Mouse (Mus musculus): ENCODE data around the gene Cfap73. TPM values are rescaled to one million over a fixed set of nuclear protein-coding genes. Genes with fewer than 3 reads are reported as not detected.
A peak's percentile ranks its signal among the peaks of the same experiment; 100 is the strongest.

Cfap73 gene
- total and polyA plus RNA-seq, 3 experiments = 0.26 TPM; not detected in 2

DNA sequence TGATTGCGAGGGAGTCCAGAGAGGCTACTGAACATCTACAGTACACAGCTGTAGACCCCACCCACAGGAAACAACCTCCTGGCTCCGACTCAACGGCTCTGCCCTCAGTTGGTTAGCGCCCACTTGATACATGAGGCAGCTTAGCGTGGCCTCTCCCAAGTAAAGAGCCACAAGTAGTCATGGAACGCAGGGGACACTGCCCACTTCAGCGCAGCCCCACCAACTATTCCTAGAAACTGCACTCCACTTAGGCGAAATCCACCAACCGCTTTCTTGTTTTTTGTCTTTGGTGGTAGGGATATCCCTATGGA lies 46.5 kb downstream of the Cfap73 start:
- in situ Hi-C loops (cut with MboI; ENCODE audit: low pct_ligation_motif_present, low pct_unique_long_range_greater_than_20kb, low sequenced_read_pairs) = no loop called here
- Histone ChIP-seq H3K4me2 (ENCODE audit: insufficient read depth, low read depth, poor library complexity, severe bottlenecking) (peak overlapping the region; percentile 89), H3K27me3 (replicated peaks) (peaks cover 10% of the 10 kb centered on the region), H3K9ac (ENCODE audit: insufficient read depth, low read depth) (no peak overlapping the region), H3K4me3 (replicated peaks in 1 of 3; ENCODE audit: low read depth in 2 of 3, low read length in 2 of 3, poor library complexity in 1 of 3) (peak overlapping the region in 1 of 3 experiments; percentile 75), H3K27ac (ENCODE audit: insufficient read depth, low read depth) (no peak overlapping the region), H3K9me3 (replicated peaks; ENCODE audit: low read length) (peaks cover 4% of the 10 kb centered on the region), H3K36me3 (replicated peaks in 1 of 2; ENCODE audit: control insufficient read depth in 1 of 2, insufficient read depth in 1 of 2, low read length in 1 of 2) (peaks cover 0 to 8% of the 10 kb centered on the region in 2 experiments), H3K4me1 (ENCODE audit: control insufficient read depth in 1 of 2, insufficient read depth in 2 of 2) (peaks cover 7 to 51% of the 10 kb centered on the region in 2 experiments), H3K79me2 (replicated peaks; ENCODE audit: control insufficient read depth, extremely low read depth, insufficient read depth, poor library complexity, severe bottlenecking) (no peaks in the 10 kb centered on the region)
- dilution Hi-C loops (cut with MboI; ENCODE audit: extremely low pct_ligation_motif_present, extremely low pct_unique_long_range_greater_than_20kb, low sequenced_read_pairs) = no loop called here
- no peak for DNase-seq (ENCODE audit: extremely low read depth)
- TF ChIP-seq RCOR1 (conservative IDR thresholded peaks at IDR 0.05; ENCODE audit: low read depth, low read length) = no peak
- TF ChIP-seq POLR2AphosphoS2 (IDR thresholded peaks at IDR 0.05; ENCODE audit: low read depth, low read length) = no peak
- TF ChIP-seq TBP (conservative IDR thresholded peaks at IDR 0.05; ENCODE audit: low read depth, low read length) = no peak
- TF ChIP-seq BHLHE40 (IDR thresholded peaks at IDR 0.05; ENCODE audit: low read depth, low read length) = no peak

- H3K27me3 ChIP-seq (replicated peaks) = peaks cover 10% of the 10 kb centered on the region
- in situ Hi-C loops (cut with MboI; ENCODE audit: low pct_ligation_motif_present, low pct_unique_long_range_greater_than_20kb, low sequenced_read_pairs) (no loop called here), dilution Hi-C loops (cut with MboI; ENCODE audit: extremely low pct_ligation_motif_present, extremely low pct_unique_long_range_greater_than_20kb, low sequenced_read_pairs) (no loop called here)
- H3K4me2 ChIP-seq (ENCODE audit: insufficient read depth, low read depth, poor library complexity, severe bottlenecking) = 0 out of 2 replicates have a peak overlapping the region, but pooled peaks have one; percentile 89
- H3K4me1 ChIP-seq (ENCODE audit: control insufficient read depth in 1 of 2, insufficient read depth in 2 of 2) = peaks cover 7 to 51% of the 10 kb centered on the region in 2 experiments
- no peak for DNase-seq (ENCODE audit: extremely low read depth)
- H3K9me3 ChIP-seq (replicated peaks; ENCODE audit: low read length) = peaks cover 7% of the 10 kb centered on the region
- no peak overlapping the region for H3K9ac ChIP-seq (ENCODE audit: insufficient read depth, low read depth)
- no peaks in the 10 kb centered on the region for H3K79me2 ChIP-seq (replicated peaks; ENCODE audit: control insufficient read depth, extremely low read depth, insufficient read depth, poor library complexity, severe bottlenecking)
- H3K27ac ChIP-seq (ENCODE audit: insufficient read depth, low read depth) = no peak overlapping the region
- no peak for TF ChIP-seq PAX5 (IDR thresholded peaks at IDR 0.05; ENCODE audit: low read length)
- TF ChIP-seq ZKSCAN1 (IDR thresholded peaks at IDR 0.05; ENCODE audit: borderline replicate concordance, low read depth, low read length) = no peak
- TF ChIP-seq GABPA (IDR thresholded peaks at IDR 0.05; ENCODE audit: insufficient replicate concordance, low read depth, low read length) = no peak
- no peak for TF ChIP-seq UBTF (IDR thresholded peaks at IDR 0.05; ENCODE audit: low read depth, low read length)
- TF ChIP-seq USF2 (conservative IDR thresholded peaks at IDR 0.05; ENCODE audit: low read depth, low read length) = no peak
- TF ChIP-seq CHD2 (IDR thresholded peaks at IDR 0.05; ENCODE audit: low read length) = no peak
- no peak for TF ChIP-seq CHD1 (IDR thresholded peaks at IDR 0.05; ENCODE audit: low read depth, low read length)
- TF ChIP-seq JUN (IDR thresholded peaks at IDR 0.05; ENCODE audit: insufficient read depth, low read depth, low read length) = no peak
- TF ChIP-seq MAX (IDR thresholded peaks at IDR 0.05; ENCODE audit: low read length) = no peak
- no peak for TF ChIP-seq SIN3A (IDR thresholded peaks at IDR 0.05; ENCODE audit: low read length)
- TF ChIP-seq NELFE (IDR thresholded peaks at IDR 0.05; ENCODE audit: low read depth, low read length) = no peak
- no peak for TF ChIP-seq MEF2A (IDR thresholded peaks at IDR 0.05; ENCODE audit: borderline replicate concordance, low read depth, low read length)
- no peak for TF ChIP-seq ZNF384 (IDR thresholded peaks at IDR 0.05; ENCODE audit: low read depth, low read length)
- no peak for TF ChIP-seq E2F4 (IDR thresholded peaks at IDR 0.05; ENCODE audit: insufficient replicate concordance, low read depth, low read length)
- TF ChIP-seq CTCF (conservative IDR thresholded peaks at IDR 0.05 in 1 of 2, IDR thresholded peaks at IDR 0.05 in 1 of 2; ENCODE audit: low read depth in 2 of 2, low read length in 2 of 2) = no peak
- no peak for TF ChIP-seq NRF1 (IDR thresholded peaks at IDR 0.05; ENCODE audit: low read depth, low read length)
- TF ChIP-seq TBP (conservative IDR thresholded peaks at IDR 0.05; ENCODE audit: low read depth, low read length) = no peak
- no peak for TF ChIP-seq ZC3H11A (IDR thresholded peaks at IDR 0.05; ENCODE audit: low read depth, low read length)
- TF ChIP-seq POLR2A (IDR thresholded peaks at IDR 0.05; ENCODE audit: low read depth, low read length) = no peak
- H3K4me3 ChIP-seq (replicated peaks in 1 of 3; ENCODE audit: low read depth in 2 of 3, low read length in 2 of 3, poor library complexity in 1 of 3) = no peak overlapping the region
- peaks cover 0 to 13% of the 10 kb centered on the region in 2 experiments for H3K36me3 ChIP-seq (replicated peaks in 1 of 2; ENCODE audit: control insufficient read depth in 1 of 2, insufficient read depth in 1 of 2, low read length in 1 of 2)
Measured at GRCm38 (mm10) chr5:120586741-120587615, 47.1 kb downstream of the Cfap73 start.

Data from CH12.LX (cell line).